Mouse (Mus musculus) central nervous system, embryonic 11.5 days (tissue): ENCODE data around the gene Dhrs4. TPM values are rescaled to one million over a fixed set of nuclear protein-coding genes. Genes with fewer than 3 reads are reported as not detected.

Experiments used
- polyA plus RNA-seq: library from polyadenylated mRNA; depleted of rRNA; stranded (reverse); fragments of >200 nt; gene quantifications from 2 replicates; pipeline ENCODE4 v1.2.3, GENCODE M21; 2012; rRNA removed

Gene Dhrs4
- polyA plus RNA-seq: 48.2 and 49.4 TPM in 2 replicates

DNA sequence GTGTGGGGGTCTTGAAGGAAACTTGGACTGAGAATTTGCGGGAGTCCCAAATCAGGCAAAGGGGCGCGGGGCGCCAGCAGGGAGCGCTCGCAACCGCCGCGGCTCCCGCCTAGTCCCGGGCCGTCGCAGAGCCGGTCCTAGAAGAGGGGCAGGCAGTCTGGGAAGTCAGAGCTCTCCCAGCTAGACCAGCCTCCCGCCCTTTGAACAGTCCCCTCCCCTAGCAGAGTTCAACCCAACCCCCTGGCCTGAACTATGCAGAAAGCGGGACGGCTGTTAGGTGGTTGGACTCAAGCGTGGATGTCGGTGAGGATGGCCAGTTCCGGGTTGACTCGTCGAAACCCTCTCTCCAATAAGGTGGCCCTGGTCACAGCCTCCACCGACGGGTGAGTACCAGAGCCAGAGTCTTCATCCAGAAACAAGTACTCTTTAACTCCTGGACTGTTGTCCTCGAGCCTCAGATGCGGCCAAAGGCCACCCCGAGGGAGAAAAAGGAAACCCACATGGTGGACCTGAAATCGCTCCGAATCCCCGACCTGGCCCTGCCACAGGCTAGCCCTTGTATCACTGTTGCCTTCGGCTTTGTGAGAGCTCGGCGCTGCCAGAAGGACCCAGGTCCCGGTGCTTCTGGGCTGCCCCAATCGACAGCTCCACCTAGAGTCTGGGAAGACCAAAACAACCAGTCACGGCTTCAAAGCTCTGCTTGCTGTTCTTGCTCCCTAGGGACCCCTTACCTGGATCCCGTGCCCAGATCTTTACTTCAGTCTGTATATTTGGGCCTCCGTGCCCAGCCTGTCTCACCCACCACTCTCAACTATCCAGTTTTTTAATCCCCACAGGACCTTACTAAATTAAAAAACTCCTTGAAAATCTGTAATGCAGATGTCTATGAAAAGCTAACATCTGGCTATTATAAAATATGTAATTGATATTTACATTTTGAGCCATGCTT is at the start of gene Dhrs4:
Gene Dhrs4, plus strand, starts transcription at position 108 of the 949 bp plus-strand sequence.

DNA sequence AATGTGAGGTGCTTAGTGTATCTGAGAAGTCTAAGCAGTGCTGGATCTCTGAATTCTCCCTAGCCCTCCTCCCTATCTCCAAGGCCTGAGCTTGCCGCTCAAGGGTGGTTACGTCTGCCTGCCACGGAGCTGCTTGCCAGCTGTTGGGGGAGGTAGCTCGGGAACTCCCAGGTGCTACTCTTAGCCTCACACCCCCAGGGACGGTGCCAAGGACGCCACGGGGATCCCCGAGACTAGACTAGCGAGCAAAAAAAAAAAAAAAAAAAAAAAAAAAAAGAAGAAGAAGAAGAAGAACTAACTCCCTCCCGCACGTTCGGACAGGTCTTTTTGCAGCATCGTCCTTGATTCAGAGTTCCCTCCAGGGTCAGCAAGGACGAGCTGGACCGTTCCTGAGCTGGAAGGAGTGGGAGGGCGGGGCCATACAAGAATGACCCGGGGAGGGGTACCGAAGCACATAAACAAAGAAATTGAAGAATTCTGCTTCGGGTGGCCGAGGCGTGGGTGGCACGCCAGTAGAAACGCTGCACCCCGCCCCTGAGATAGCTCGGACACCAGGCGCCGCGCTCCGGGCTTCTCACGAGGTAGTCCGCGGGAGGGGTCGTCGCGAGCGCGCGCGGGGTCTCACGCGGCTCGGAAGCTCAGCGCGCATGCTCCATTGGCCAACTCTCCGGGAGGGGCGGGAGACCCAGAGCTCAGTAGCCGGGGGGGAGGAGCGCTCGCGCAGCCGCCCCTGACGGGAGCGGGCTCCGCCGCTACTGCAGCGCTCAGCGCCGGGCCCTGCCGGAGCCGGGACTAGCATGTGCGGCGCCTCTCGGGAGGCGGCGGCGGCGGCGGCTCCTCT is 12.0 kb downstream of the Dhrs4 start, which contains the start of gene Carmil3:
Gene Carmil3, plus strand, starts transcription at position 291 of the 841 bp plus-strand sequence.

DNA sequence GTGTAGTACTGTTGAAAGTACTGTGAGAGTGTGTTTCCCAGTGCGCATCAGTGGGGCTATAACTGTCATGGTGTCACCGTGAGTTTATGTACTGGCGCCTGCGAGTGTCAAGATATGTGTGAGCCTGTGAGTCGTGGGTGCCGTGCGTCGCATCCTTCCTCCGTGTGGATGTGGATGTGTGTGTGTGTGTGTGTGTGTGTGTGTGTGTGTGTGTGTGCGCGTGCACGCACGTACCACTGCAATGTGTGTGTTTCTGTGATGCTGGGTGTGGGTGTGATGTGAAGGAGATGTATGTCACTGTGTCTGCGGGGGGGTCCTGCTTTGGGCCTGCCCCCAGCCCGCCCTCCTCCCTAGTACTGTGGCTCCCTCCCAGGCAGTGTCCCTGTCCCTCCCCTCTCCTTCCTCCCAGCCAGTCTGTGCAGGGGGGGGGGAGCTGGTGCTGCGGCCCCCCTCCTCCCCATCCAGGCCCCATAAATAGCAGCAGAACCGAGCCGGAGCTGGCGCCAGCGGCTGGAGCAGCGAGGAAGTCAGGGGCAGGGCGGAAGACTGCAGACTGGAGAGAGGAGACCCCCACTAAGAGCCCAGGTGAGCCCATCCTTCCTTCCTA is 31.7 kb downstream of the Dhrs4 start, which contains the start of gene Cpne6:
Gene Cpne6, plus strand, starts transcription at position 321 of the 607 bp plus-strand sequence.

DNA sequence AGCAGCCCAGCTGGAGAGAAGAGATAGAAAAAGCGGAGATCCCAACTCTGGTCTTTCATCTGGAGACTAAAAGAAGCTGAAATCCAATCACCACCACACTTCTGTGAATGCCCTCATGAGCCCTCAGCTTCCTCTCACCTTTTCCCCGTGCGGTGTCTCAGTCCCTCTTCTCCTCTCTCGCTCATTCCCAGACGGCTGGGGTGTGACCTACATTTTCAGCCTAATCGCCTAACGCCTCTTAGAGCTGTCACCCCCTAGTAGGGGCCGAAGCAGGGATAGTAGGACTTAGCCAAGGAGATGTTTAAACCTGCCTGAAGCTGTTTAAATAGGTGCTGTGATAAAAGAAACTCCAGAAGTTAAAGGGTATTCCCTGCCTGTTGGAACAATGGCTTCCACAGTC is 46.2 kb downstream of the Dhrs4 start, which contains the start of gene Nrl:
Gene Nrl, minus strand, starts transcription at position 197 of the 400 bp plus-strand sequence.

Other genes starting within 250 kb of the Dhrs4 start
- 55.6 and 61.7 TPM in 2 replicates for gene Carmil3, start 11.9 kb downstream of the Dhrs4 start, polyA plus RNA-seq
- 0.79 and 1.2 TPM in 2 replicates for gene Cpne6, start 31.7 kb downstream of the Dhrs4 start, polyA plus RNA-seq
- 0.09 and 0.11 TPM in 2 replicates for gene Nrl, start 46.2 kb downstream of the Dhrs4 start, polyA plus RNA-seq
- 17.8 and 25.7 TPM in 2 replicates for gene Pck2, start 61.5 kb downstream of the Dhrs4 start, polyA plus RNA-seq
- 63.0 and 75.5 TPM in 2 replicates for gene Dcaf11, start 81.2 kb downstream of the Dhrs4 start, polyA plus RNA-seq
- gene A730061H03Rik, start 81.6 kb downstream of the Dhrs4 start, polyA plus RNA-seq: 0.18 and 0.30 TPM in 2 replicates
- gene Fitm1, start 96.9 kb downstream of the Dhrs4 start, polyA plus RNA-seq: 1.3 and 8.1 TPM in 2 replicates
- gene Psme1, start 99.4 kb downstream of the Dhrs4 start, polyA plus RNA-seq: 75.5 and 136 TPM in 2 replicates
- 7.7 TPM in 2 replicates for gene Emc9, start 106.5 kb downstream of the Dhrs4 start, polyA plus RNA-seq
- gene Psme2, start 112.4 kb downstream of the Dhrs4 start, polyA plus RNA-seq: 72.7 and 98.9 TPM in 2 replicates
- gene Rnf31, start 113.0 kb downstream of the Dhrs4 start, polyA plus RNA-seq: 22.3 and 22.4 TPM in 2 replicates
- 19.0 and 20.1 TPM in 2 replicates for gene Irf9, start 124.8 kb downstream of the Dhrs4 start, polyA plus RNA-seq
- gene Rec8, start 139.3 kb downstream of the Dhrs4 start, polyA plus RNA-seq: 17.0 and 19.2 TPM in 2 replicates
- 119 and 120 TPM in 2 replicates for gene Ipo4, start 157.2 kb downstream of the Dhrs4 start, polyA plus RNA-seq
- 3.4 and 4.1 TPM in 2 replicates for gene Gm49378, start 159.1 kb downstream of the Dhrs4 start, polyA plus RNA-seq
- gene Tm9sf1, start 165.0 kb downstream of the Dhrs4 start, polyA plus RNA-seq: 52.0 and 59.3 TPM in 2 replicates
- gene Tssk4, start 171.4 kb downstream of the Dhrs4 start, polyA plus RNA-seq: 2.4 TPM in 2 replicates
- 54.9 and 66.5 TPM in 2 replicates for gene Mdp1, start 181.8 kb downstream of the Dhrs4 start, polyA plus RNA-seq
- gene Gmpr2, start 193.2 kb downstream of the Dhrs4 start, polyA plus RNA-seq: 40.5 and 45.5 TPM in 2 replicates
- gene Nedd8, start 193.4 kb downstream of the Dhrs4 start, polyA plus RNA-seq: 438 and 468 TPM in 2 replicates
- gene Tinf2, start 203.1 kb downstream of the Dhrs4 start, polyA plus RNA-seq: 48.1 and 69.4 TPM in 2 replicates
- 0.82 and 0.91 TPM in 2 replicates for gene Tgm1, start 235.2 kb downstream of the Dhrs4 start, polyA plus RNA-seq
- gene Rabggta, start 243.5 kb downstream of the Dhrs4 start, polyA plus RNA-seq: 27.0 and 29.8 TPM in 2 replicates